Mouse (Mus musculus) limb, embryonic 10.5 days (tissue): ENCODE data around the gene Runx1. TPM values are rescaled to one million over a fixed set of nuclear protein-coding genes. Genes with fewer than 3 reads are reported as not detected.

ENCODE experiments used
- DNase-seq: peaks from one replicate; pipeline ENCODE4 v3.0.0-alpha.2; 2017; ENCODE audit warnings: low spot score
- H3K27ac ChIP-seq: fragments of 300-500 bp; sonication (generic); 2 replicates; pipeline ENCODE4 v1.5.1; 2016; ENCODE audit warnings: mild to moderate bottlenecking
- H3K27me3 ChIP-seq: fragments of 300-500 bp; sonication (generic); 2 replicates; pipeline ENCODE4 v1.6.1; 2016; ENCODE audit warnings: low read depth, mild to moderate bottlenecking; ENCODE audit not compliant: poor library complexity, severe bottlenecking
- H3K36me3 ChIP-seq: fragments of 300-500 bp; sonication (generic); 2 replicates; pipeline ENCODE4 v1.6.1; 2016; ENCODE audit warnings: mild to moderate bottlenecking, moderate library complexity
- H3K4me1 ChIP-seq: fragments of 300-500 bp; sonication (generic); 2 replicates; pipeline ENCODE4 v1.6.1; 2016
- H3K4me3 ChIP-seq: fragments of 300-500 bp; sonication (generic); 2 replicates; pipeline ENCODE4 v1.5.1; 2016; ENCODE audit warnings: mild to moderate bottlenecking, moderate library complexity
- H3K9me3 ChIP-seq: fragments of 300-500 bp; sonication (generic); replicated peaks from 2 replicates; pipeline ENCODE4 v1.6.1; 2016; ENCODE audit warnings: mild to moderate bottlenecking
- WGBS: fragments of 180-500 bp; shearing (Covaris S2); methylation state at CpG from one replicate; pipeline ENCODE4 v1.1.7; 2016; 5-methylcytosine and 5-hydroxymethylcytosine counted together
- polyA plus RNA-seq: library from polyadenylated mRNA; unstranded; fragments of >200 nt; fragmentation: Nextera tagmentation; extraction: Ambion mirVana; gene quantifications from 2 replicates; pipeline ENCODE4 v1.2.1, GENCODE M21; 2016

Gene Runx1
- polyA plus RNA-seq, 1 experiment from 2014 or later, result 1.2 TPM

DNA sequence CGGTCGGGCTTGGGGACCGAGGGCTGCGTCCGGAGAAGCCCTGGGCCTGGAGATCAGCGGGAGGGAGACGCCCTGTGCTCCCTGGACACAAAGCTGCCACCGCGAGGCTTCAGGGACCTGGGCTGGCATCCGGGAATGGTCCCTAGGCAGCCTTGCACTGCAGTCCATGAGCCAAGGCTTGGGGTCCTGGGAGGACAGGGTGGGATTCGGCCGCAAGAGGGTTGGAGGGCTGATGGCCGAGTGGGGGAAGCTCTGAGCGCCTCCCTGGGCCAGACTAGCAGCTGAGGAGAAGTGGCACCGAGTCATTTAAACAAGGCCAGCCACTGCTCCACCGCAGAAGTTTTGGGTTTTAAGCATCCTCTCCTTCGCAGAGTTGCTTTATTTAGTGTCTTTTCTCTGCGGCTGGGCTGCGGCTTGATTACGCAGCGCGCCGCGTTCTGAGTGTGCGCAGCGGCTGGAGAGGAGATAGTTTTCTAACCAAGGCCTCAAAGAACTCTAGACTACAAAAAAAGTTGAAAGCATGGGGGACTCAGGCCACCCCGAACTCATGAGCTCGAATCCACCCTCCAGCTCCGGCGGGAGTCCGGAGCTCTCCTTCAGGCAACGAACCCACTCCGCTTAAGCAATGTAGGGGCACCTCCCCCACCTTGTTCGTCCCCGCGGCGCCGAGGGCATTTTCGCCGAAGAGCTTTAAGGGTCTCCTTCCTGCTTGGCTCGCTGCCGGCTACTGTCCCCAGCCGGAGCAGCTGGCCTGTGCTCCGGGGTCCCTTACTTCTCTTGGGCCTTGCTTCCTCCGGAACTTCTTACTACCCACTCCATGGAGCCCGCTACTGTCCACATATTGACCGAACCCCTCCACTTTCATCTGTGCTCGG is 128.0 kb downstream of the Runx1 start:
- Histone ChIP-seq H3K27ac (peak overlapping the region; percentile 83), H3K27me3 (peaks cover 98% of the 10 kb centered on the region), H3K4me1 (peaks cover 52% of the 10 kb centered on the region), H3K36me3 (no peaks in the 10 kb centered on the region), H3K9me3 (no peaks in the 10 kb centered on the region), H3K4me3 (peak overlapping the region; percentile 69)
- peak; percentile 78 for DNase-seq
- WGBS, result under 1% methylated on average over 48 of the region's 48 CpGs

DNA sequence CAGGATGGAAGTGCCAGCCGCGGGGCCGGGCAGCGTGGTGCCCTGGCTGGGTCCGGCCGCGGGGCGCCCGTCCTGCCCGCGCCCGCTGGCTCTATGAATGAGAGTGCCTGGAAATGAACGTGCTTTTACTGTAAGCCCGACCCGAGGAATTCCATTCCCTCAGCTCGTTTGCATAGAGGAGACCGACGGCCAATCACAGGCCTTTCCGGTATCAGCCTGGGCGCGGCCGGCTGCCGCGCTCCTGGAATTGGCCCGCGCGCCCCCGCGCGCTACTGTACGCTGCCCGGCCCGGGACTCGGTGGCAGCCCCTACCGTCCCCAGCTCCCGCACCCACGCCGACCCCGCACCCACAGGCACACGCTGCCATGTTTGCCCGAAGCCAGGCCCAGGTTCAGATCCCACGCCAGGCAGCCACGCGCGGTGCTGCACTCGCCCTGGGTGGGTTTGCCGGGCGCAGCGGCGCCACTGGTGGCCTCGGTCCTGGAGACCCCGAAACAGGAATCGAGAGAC is 128.7 kb downstream of the Runx1 start:
- peaks cover 98% of the 10 kb centered on the region for H3K27me3 ChIP-seq
- peak; percentile 82 for DNase-seq
- under 1% methylated on average over 53 of the region's 53 CpGs for WGBS
- peak overlapping the region; percentile 83 for H3K27ac ChIP-seq
- H3K9me3 ChIP-seq, result no peaks in the 10 kb centered on the region
- no peaks in the 10 kb centered on the region for H3K36me3 ChIP-seq
- H3K4me3 ChIP-seq, result peak overlapping the region; percentile 69
- peaks cover 52% of the 10 kb centered on the region for H3K4me1 ChIP-seq

DNA sequence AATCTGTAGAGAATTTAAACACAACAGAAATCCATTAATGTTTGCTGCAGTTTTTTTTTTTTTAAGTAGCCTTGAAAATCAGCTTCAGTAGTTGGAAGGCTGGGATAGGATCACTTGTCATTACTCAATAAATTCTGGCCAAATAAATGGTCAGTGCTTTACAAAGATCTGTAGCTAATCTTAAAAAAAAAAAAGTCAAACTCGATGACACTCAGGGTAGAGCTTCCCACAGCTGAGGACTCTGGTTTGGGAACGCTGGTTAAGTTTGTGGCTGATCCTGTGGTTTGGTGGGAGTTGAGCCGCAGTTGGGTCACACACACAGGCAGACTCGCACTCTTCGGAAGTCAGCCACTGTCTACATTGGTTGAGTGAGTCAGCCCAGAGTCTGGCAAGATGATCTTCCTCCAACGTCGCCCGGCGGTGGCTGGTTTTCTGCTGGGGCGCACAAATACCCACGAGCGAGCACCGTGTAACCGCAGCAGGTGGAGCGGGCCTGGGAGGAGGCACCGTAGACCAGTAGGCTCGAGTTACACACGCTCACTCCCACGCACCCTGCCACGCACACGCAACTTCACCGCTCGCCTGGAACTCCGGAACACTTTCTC is 129.4 kb downstream of the Runx1 start:
- WGBS, result under 1% methylated on average over 24 of the region's 24 CpGs
- peaks cover 98% of the 10 kb centered on the region for H3K27me3 ChIP-seq
- no peaks in the 10 kb centered on the region for H3K36me3 ChIP-seq
- no peaks in the 10 kb centered on the region for H3K9me3 ChIP-seq
- peaks cover 52% of the 10 kb centered on the region for H3K4me1 ChIP-seq
- H3K4me3 ChIP-seq, result peak overlapping the region; percentile 69
- peak; percentile 61 for DNase-seq
- H3K27ac ChIP-seq, result no peak overlapping the region

DNA sequence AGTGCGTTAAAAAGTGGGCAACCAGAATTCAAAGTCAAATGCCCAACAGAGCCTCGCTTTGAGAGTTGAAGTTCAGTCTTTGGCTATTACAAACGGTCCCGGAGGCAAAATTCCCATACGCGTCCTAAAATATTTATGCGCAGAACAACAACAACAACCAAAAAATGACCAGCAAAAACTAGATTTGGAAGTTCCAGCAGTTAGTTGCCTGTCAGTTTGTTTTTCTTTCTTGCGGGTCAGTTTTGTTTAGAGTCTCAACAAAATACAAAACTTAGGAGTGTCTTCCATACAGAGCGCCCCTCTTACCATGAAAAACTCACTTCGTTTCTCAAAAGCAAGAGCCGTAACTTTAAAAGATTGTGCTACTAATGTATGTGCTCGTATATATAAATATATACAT is 130.0 kb downstream of the Runx1 start:
- no peaks in the 10 kb centered on the region for H3K9me3 ChIP-seq
- 11% methylated on average over 12 of the region's 12 CpGs for WGBS
- peak overlapping the region; percentile 50 for H3K4me3 ChIP-seq
- no peak for DNase-seq
- peaks cover 98% of the 10 kb centered on the region for H3K27me3 ChIP-seq
- 0 out of 2 replicates have a peak overlapping the region, but pooled peaks have one; percentile 62 for H3K27ac ChIP-seq
- H3K4me1 ChIP-seq, result peaks cover 52% of the 10 kb centered on the region
- H3K36me3 ChIP-seq, result no peaks in the 10 kb centered on the region

DNA sequence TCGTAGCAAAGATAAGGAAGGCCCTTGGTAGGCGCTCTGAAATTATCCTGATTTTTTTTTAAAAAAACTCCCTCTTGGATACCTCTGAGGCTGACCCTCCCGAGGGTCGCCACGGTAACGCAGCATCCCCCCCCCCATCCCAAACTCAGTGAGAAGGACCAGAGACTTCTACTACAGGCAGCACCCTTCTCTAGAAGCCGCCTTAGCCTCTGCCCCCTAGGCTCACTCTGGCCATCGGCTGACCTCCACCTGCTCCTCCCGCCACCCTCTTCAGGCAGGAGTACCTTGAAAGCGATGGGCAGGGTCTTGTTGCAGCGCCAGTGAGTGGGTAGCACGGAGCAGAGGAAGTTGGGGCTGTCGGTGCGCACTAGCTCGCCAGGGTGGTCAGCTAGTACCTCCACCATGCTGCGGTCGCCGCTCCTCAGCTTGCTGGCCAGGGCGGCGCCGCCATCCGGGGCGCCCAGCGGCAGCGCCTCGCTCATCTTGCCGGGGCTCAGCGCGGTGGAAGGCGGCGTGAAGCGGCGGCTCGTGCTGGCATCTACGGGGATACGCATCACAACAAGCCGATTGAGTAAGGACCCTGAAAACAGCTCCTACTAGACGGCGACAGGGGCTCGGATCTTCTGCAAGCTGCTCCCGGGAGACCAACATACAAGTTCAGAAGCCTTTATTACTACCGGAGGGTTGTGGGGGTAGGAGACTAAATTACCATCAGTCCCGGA is 130.6 kb downstream of the Runx1 start:
- under 1% methylated on average over 43 of the region's 43 CpGs for WGBS
- H3K4me1 ChIP-seq, result peaks cover 49% of the 10 kb centered on the region
- H3K9me3 ChIP-seq, result no peaks in the 10 kb centered on the region
- peaks cover 98% of the 10 kb centered on the region for H3K27me3 ChIP-seq
- H3K4me3 ChIP-seq, result peak overlapping the region; percentile 50
- DNase-seq, result peak; percentile 69
- peak overlapping the region; percentile 62 for H3K27ac ChIP-seq
- H3K36me3 ChIP-seq, result no peaks in the 10 kb centered on the region

DNA sequence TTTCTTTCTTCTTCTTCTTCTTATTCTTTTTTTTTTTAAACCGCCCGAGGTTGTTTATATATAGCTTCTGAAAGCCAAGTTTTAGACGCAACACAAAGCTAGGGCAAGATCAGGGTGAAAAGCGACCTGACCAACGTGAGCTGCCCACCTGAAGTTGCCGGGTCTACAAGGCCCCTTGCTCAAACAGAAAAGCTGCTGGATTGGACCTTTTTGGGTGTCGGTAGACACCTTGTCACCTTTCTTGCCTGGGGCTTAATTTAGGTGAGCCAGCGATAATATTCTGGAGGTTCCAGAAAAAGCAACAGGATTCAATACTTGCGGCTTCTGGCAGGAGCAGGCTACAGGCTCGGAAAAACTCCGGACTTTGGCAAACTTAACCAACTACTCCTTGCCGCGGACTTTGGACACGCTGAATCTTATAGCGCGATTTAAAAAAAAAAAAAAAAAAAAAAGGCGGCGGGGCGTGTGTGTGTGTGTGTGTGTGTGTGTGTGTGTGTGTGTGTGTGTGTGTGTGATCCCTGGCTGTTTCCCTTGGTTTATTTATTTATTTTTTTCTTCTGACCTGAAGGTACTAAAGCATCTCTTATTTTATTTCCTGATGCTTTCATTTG is 131.3 kb downstream of the Runx1 start:
- Histone ChIP-seq H3K9me3 (no peaks in the 10 kb centered on the region), H3K27ac (no peak overlapping the region), H3K4me1 (peaks cover 43% of the 10 kb centered on the region), H3K27me3 (peaks cover 98% of the 10 kb centered on the region), H3K4me3 (peak overlapping the region; percentile 50), H3K36me3 (no peaks in the 10 kb centered on the region)
- WGBS, result 3% methylated on average over 16 of the region's 19 CpGs
- no peak for DNase-seq

DNA sequence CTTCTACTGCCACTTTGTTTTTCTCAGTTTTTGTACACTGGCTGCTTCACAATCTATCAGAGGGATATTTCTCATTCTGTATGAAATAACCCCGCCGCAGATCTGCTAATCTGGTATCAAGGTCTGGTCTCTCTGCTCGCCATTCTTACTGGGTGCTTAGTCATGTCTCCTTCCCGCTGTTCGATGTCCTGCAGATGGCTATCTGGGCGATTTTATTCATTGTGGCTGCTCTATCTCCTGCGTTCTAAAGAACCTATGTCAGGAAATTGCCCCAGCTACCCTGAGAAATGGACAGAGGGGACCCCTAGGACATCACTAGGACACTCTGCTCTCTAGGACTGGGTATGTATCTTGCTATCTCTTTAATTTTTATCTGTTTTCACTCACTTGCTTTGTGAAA is 135.2 kb downstream of the Runx1 start:
- no peak overlapping the region for H3K27ac ChIP-seq
- H3K4me1 ChIP-seq, result peaks cover 9% of the 10 kb centered on the region
- no peaks in the 10 kb centered on the region for H3K9me3 ChIP-seq
- no peak overlapping the region for H3K4me3 ChIP-seq
- H3K36me3 ChIP-seq, result no peaks in the 10 kb centered on the region
- DNase-seq, result no peak
- WGBS, result 82% methylated on average over 7 of the region's 7 CpGs
- peaks cover 75% of the 10 kb centered on the region for H3K27me3 ChIP-seq

DNA sequence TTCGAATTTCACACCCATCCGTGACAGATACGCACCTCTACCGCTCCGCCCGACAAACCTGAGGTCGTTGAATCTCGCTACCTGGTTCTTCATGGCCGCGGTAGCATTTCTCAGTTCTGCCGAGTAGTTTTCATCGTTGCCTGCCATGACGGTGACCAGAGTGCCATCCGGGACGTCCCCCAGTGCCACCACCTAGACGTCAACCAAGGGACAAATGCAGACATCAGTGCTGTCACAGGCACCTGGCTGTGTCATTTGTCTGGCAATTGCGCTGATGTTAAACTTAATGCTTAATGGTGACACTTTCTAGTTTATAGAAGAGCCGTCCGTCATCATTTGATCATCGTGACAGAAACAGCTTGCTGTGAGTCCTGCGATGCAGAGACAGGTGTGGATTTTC is 137.0 kb downstream of the Runx1 start:
- Histone ChIP-seq H3K27me3 (peaks cover 67% of the 10 kb centered on the region), H3K27ac (no peak overlapping the region), H3K4me3 (no peak overlapping the region), H3K9me3 (no peaks in the 10 kb centered on the region), H3K36me3 (no peaks in the 10 kb centered on the region), H3K4me1 (peaks cover 12% of the 10 kb centered on the region)
- DNase-seq, result no peak
- 94% methylated on average over 21 of the region's 21 CpGs for WGBS

DNA sequence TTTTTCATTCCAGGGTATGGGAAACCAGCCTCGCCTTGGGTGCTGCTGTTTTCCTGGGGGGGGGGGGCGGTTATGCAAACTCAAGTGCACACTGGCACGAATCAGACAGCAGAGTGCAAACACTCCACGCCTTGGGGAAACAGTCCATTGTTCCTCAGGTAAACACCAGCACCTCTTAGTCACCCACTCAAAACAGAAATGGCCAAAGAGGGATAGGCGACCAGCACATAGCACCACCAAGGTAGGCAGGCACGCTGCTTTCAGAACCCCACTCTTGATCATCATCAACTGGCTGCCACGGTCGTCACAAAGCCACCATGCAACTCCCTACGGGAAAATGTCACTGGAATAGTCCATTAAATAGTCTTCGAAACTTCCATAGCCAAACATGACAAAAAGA is 139.0 kb downstream of the Runx1 start:
- no peak for DNase-seq
- H3K9me3 ChIP-seq, result no peaks in the 10 kb centered on the region
- H3K27me3 ChIP-seq, result peaks cover 54% of the 10 kb centered on the region
- H3K4me1 ChIP-seq, result peaks cover 16% of the 10 kb centered on the region
- H3K27ac ChIP-seq, result no peak overlapping the region
- 95% methylated on average over 10 of the region's 10 CpGs for WGBS
- no peaks in the 10 kb centered on the region for H3K36me3 ChIP-seq
- H3K4me3 ChIP-seq, result no peak overlapping the region

DNA sequence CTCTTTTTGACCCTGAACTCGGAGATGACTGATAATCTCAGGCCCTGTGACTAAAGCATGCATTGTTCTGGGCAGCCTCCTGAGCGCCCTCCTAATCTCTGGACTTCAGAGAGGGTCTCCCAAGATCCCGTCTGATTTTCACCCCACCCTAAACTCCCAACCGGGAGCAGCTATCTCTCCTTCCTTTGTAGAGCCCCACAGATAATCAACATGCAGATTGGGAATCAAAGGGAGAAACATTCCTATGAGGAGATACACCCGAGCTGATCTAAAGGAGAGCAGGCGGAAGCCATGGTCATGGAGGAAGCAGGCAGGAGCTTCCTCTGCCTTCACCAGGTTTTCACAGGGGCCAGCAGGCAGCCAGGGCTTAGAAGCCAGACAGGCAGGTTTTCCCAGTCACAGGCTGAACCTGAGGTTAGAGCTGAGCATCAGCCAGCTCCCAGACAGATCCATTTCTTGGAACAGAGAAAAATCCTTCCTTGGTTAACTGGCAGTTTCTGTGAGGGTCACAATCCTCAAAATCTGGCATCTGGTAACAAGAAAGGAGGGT is 140.1 kb downstream of the Runx1 start:
- Histone ChIP-seq H3K9me3 (no peaks in the 10 kb centered on the region), H3K27me3 (peaks cover 43% of the 10 kb centered on the region), H3K4me1 (peaks cover 16% of the 10 kb centered on the region), H3K4me3 (no peak overlapping the region), H3K27ac (no peak overlapping the region), H3K36me3 (no peaks in the 10 kb centered on the region)
- no peak for DNase-seq
- 44% methylated on average over 6 of the region's 6 CpGs for WGBS

DNA sequence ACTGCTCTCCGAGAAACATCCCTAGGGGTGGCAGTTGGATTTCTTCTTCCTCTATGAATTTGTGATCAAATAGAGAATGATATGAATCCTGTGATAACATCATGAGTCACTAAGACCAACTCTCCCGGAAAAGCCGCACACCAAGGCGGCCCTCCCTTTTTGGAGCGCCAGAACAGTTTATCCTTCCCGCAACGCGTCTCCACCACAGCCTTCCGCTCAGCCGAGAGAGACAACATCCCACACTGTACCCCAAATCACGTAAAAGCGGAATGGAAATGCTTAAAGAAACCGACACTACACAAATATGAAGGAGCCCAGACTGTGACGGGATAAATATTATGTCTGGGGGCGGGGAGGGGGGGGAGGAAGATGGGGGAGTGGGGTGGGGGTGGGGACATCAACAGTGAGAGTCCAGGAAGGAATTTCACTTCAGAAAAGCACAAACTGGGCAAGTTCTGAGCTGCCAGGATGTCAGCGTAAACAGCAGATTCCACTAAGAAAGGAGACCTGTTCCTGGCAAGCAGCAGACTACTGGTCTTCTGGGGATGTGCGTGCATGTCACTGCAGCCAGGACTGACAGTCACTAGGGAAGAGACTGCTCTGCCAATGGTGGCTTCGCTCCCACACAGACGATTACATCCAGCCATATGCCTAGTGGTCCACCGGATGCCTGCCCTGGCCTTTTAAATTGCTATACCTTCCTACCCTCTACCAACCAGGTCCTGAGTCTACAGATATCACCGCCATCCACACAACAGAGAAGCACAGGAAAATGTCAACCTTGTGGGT is 141.3 kb downstream of the Runx1 start:
- H3K27ac ChIP-seq, result no peak overlapping the region
- WGBS, result 81% methylated on average over 21 of the region's 21 CpGs
- peaks cover 16% of the 10 kb centered on the region for H3K4me1 ChIP-seq
- peaks cover 37% of the 10 kb centered on the region for H3K27me3 ChIP-seq
- no peak for DNase-seq
- no peak overlapping the region for H3K4me3 ChIP-seq
- no peaks in the 10 kb centered on the region for H3K9me3 ChIP-seq
- H3K36me3 ChIP-seq, result no peaks in the 10 kb centered on the region

DNA sequence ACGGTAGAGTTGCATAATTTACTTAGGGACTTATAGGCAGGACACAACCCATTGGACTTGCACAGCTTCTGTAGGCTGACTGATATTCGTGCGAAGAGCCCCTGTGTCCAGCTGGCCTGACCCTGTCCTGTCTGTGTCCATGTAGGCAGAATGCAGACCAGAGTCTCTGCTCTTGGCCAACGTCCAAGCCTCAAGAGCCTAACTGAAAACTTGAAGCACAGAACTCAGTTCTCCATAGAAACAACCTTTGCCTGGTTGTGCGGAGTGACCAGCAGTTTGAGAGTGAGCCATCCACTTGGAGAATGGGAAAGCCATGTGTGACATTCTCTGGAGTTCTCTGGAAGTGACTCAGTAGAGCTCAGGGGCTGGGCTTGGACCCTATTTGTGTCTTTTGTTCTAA is 149.3 kb downstream of the Runx1 start:
- no peak for DNase-seq
- no peak overlapping the region for H3K27ac ChIP-seq
- peaks cover 9% of the 10 kb centered on the region; the same call in 1 of the 2 replicates for H3K27me3 ChIP-seq
- 94% methylated on average over 5 of the region's 5 CpGs for WGBS
- peaks cover 21% of the 10 kb centered on the region for H3K4me1 ChIP-seq
- H3K4me3 ChIP-seq, result no peak overlapping the region
- no peaks in the 10 kb centered on the region for H3K36me3 ChIP-seq
- no peaks in the 10 kb centered on the region for H3K9me3 ChIP-seq
